Mouse (Mus musculus): ENCODE measurements around the gene Msmp. TPM values are rescaled to one million over a fixed set of nuclear protein-coding genes. Genes with fewer than 3 reads are reported as not detected.
"Not testable (repeated sequence)": the region's sequence is repeated elsewhere in the genome, so short reads cannot be mapped to it uniquely, and the experiment has no call there.

Msmp gene
- total RNA-seq, 1 experiment from 2014 or later: 5.7 TPM

DNA sequence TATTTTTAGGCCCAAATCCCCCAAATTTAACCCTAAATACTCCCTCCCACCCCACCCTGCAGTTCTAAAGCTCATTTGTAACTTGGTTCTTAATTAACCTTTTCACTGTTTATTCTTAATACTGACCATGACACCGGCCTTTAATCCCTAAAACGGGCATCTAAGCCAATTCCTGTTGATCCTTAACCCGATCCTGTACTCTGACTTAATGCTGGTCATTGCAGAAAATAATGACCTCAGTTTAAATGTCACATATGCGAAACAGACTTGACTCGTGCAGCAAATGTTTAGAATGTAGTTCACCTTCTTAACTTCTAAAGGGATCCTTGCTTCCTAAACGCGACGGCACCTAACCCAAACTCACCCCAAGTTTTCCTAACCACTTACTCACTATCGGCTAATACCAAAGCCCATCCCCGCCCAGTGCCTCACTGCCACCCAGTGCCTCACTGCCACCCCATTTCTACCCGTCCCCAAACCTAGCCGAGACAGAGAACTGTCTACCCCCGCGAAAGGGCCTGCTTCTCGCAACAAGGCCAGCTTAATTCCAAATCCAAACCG, 22.8 kb downstream of the Msmp start:
- DNase-seq: no peak

DNA sequence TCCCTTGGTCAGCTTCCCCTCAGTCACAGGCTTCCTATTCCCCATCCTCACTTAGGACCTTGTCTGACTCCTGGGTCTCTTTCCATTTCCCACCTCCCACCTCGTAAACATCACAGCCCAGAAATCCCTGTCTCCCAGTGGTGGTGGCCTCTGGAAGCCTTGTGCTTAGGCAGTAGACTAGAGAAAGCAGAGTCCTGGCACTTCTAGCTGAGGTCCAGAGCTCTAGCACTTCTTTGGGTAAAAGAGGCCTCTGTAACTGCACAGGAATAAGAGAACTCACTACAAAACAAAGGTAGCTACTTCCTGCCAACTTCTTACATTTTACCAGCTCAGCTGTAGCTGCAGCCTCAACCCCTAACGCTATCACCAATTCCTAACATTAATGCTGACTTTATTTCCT, 23.3 kb downstream of the Msmp start:
- DNase-seq: no peak

DNA sequence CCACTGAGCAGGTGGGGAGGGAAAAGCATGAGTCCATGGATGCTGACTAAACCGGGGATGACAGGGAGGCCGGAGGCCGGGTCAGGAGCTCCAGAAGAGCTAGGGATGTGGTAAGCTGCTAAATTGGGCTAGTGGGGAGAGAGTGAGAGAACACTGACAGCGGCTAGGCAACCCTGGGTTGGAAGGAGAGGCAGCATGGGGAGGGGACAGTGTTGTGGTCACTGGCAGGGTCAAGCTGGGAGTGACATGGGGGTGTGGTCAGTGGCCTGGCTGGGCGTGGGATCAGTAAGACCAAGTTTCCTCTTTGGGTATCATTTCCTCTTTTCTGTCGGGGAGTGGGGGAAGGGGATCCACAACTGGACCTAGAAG, 24.1 kb downstream of the Msmp start:
- DNase-seq: peak; percentile 40

DNA sequence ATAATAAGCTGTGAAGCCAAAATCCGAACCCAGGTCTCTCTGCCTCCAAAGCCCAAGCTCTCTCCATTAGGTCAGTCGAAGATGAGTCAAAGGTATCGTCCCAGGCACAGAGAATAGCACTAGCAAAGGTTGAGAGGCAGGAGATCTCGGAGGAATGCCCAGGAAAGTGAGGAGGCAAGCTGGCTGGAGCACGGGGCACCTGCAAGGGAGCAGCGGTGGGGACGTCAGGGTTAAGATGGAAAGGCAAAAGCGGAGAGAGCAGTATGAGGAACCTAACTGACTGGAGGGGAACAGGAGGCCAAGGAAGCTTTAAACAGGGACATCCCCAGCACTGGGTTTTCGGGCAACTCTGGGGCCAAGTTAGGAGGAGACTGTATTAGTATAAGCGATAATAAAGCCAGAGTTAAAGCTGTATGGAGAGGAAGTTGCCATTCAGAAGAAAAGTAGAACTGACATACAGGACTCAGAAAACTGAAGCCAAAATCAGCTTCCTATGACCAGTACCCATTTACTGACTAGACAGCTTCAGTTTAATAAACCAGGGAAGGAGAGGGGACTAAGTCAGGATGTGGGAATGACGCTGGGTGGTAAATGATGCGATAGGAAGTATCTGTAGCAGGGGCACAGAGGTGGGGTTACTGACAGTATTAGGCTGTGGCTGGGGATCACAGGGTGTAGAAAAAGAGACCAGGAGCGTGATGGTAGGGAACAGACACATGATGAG, 24.6 kb downstream of the Msmp start:
- no peak for DNase-seq

DNA sequence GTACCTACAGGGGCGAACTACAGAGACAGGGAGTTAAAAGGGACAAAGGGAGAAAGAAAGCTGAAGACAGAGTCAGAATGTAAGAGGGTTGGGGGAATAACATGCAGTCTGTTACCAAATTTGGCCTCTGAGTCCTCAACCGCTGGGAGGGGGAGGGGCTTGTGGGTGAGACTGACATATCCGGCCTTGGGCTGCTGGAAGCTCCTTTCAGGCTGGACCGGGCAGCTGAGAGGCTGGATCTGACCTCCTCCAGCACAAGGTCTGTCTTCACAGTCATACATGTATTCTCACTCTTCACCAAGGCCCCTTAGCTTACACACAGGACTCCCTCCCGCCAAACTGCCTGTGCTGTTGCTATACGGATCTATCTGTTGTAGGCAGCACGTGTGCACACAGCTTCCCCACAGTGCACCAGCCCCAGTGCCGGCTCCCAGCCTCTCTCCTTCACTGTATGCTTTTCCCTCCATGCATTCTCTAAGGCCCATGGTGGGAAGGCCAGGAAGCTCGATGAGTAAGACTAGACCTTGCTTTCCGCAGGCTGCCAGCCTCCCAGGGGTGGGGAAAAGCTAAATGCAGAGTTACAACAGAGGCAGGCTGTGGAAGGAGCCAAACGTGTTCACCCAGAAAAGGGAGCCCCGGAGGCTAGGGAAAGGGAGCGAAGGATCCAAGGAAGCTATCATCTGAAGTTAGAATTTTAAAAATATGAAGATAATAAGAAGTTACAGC, 25.5 kb downstream of the Msmp start:
- peak; percentile 81 for DNase-seq

DNA sequence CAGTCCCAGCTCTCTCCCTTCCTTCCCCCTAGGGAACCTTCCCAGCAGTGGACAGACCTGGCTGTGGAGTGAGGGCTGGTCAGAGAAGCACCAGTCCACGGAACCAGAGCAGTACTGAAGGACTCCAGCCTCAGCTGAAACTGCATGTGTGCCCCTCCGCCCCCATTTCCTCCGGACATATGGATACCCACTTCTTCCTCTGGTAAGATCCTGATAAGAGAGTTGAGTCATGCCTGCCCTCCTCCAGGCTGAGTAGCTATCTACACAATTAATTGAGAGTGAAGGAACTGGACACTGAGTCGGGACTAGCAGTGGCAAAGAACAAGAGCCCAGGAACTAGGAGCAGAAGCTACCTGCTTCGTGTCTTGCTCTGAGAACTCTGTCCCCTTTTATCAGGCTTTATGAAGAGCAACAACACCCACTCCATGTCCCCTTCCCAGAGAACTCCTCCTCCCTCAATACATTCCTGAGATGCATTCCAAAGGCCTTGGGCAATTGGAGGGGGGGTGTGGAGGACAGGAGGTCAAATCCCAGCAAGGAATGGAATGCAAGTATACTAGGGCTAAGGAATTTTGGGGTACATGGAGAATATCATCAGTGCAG, 26.2 kb downstream of the Msmp start:
- DNase-seq: no peak

DNA sequence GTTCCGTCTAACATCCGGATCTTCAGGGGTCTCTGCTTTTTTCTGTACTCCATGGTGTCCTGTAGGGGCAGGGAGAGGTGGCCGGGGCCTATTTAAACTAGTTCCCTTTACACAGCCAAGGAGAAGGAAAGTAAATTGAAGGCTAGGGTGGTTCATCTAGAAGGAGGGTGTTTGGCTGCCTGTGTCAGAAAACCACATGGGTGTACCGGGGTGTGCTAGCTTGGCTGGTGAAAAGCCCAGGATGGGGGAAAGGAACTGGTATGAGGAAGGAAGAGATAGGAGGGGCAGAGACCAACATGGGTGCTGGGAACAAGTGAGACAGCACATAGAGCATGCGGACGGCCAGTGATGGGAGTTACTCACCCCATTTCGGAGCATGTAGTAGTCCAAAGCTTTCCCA, 28.4 kb downstream of the Msmp start:
- no peak for DNase-seq

DNA sequence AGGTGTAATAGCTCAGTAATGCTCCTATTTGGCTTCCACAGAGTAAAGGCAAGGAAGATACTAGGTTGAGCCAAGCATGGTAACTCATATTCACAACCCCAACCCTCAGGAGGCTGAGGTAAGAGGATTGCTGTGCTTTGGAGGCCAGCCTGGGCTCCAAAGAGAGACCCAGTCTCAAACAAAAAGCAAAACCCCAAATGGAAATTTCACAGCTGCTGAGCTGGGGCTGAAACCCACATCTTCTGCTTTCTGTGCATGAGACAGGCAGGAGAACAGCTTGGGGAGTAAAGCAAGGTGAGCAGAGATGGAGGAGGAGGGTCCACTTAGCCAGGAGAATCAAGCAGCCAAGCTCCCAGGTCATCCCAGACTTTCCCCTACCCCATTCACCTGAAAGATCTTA, 30.4 kb downstream of the Msmp start:
- DNase-seq: no peak

DNA sequence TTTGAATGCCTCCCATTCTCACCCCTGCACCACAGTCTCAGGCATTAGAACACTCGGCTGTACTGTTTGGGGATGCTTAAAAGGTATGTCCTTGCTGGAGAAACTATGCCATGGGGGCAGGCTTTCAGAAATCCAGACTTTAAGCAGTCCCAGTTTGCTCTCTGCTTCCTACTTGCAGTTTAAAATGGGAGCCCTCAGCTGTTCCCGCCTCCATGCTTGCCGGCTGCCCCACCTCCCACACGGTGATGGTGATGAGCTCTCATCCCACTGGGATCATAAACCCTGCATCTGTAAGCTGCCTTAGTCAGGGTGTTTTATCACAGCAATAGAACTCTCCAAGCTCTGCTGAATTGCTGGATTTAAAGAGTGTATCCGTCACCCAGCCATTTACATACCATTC, 31.9 kb downstream of the Msmp start:
- DNase-seq: no peak

DNA sequence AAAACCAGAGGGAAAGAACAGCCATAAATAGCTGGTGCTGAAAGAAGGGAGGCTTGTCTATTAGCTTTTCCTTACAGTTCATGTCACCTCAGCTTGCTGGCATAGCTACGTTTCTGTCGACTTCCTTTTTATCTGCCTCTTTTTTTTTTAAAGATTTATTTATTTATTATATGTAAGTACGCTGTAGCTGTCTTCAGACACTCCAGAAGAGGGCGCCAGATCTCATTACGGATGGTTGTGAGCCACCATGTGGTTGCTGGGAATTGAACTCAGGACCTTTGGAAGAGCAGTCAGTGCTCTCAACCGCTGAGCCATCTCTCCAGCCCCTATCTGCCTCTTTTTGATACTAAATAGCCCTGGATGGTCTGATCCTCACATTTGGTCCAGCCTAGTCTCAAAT, 32.4 kb downstream of the Msmp start:
- DNase-seq: not testable (repeated sequence)

DNA sequence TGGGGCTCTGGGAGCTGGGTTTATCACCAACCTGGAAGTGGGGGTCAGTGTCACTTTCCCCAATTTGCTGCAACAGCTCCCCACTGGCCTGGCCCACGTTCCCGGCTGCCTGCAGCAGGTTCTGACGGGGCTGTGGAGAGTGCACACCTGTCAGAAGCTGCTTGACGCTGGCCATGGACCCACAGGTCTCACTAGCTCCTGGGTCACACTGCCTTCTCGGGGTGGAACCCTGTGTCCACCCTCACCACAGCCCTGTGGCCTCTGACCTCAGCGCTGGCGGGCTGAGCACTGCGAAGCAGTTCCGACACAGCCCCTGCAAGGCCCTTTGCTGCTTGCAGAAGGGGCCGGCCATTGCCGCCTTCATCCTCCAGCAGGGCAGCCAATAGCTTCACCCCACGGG, 35.2 kb downstream of the Msmp start:
- DNase-seq: no peak

DNA sequence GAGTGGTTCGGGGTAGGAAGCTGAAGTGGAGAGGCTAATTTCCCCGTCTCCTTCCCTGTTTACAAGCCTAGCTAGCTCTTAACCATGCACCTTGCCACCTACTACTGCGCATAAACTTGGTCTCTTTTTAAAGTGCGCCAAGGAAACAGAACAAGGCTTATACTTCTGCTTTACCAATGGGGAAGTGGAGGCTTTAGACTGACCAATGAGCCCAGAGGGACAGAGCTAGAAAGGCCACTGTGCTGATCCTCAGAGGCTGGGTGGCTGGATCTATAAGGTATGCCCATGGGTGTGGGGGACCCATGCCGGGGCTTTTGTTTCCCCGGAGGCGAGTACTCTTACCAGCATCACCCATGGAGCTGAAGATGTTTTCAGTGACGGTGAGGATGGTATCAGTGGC, 37.1 kb downstream of the Msmp start:
- no peak for DNase-seq

DNA sequence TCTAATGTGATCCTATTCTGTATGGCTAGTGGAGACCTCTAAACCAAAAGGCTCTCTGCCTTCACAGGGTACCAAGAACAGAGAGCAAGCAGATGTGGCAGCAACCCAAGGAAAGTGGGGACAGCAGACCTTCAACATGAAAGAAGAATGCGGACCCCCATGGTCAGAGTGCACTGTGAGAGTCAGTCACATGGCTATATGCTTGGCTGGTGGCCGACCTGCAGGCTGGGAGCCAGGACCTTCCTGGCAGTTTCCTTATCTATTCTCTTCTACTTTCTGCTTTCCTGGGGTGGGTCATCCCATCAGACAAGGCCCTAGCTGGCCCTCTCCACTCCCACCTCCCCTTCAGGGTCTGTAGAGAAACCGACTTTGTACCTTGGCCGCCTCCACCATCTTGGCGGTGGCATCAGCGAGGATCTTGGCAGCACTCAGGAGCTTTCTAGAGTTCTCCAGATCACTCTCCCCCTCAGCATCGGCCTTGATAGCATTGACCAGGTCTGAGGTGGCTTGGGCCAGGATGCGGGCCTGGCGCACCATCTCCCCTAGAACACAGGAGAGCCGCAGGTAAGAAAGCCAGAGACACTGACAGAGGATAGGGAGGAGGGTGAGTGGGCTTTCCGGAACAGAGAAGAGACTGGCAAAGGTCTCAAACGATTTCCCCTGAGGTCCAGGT, 37.8 kb downstream of the Msmp start:
- peak; percentile 69 for DNase-seq

DNA sequence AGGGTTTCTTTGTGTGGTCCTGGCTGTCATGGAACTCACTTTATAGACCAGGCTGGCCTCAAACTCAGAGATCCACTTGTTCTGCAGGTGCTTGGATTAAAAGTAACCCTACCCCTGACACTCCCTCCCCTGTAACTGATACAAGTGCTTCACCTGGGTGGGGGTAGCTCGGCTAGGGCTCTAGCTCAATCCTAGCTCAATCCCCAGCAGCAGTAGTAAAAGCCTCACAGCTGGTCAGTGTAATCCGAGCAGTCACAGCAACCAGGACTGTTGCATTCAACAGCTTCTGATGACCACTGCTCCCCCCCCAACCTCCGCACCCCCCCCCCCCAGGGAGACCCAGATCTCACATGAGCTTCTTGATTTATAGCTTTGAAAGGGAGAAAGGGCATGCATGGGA, 42.2 kb downstream of the Msmp start:
- no peak for DNase-seq

DNA sequence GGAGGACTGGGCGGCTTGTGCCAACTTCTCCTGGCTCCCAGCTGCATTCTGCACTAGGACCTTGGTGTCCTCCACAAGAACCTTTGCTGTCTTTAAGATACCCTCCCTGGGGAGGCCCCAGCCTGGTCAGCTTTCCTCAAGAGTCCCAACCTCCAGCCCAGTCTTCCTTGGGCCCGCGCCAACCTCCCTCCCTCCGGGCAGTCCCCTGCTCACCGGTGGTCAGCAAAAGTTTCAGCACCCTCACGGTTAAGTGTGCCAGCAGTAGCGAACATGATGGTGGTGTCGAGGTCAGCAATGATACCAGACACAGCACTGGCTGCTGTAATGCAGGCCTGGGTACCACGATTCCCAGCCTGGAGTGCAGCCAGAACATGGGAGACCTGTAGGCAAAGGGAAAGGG, 48.3 kb downstream of the Msmp start:
- DNase-seq: peak; percentile 19

DNA sequence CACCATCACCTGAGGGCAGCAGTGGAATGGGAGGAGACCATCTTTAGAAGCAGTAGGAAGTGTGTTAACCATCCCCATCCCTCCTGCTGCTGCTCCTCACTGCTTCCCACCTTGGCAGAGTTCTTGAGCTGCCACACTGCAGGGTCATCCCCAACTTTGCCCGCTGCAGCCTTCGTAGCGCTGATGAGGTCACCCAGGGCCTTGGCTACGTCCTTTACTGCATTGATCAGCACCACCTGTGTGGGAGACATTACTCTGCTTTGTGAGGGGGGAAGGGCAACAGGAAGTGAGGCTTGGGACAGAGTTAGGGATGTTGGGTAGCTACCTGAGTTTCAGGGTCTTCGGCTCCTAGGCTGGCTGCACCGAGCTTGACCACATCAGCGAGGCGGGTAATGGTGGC, 48.7 kb downstream of the Msmp start:
- DNase-seq: no peak

DNA sequence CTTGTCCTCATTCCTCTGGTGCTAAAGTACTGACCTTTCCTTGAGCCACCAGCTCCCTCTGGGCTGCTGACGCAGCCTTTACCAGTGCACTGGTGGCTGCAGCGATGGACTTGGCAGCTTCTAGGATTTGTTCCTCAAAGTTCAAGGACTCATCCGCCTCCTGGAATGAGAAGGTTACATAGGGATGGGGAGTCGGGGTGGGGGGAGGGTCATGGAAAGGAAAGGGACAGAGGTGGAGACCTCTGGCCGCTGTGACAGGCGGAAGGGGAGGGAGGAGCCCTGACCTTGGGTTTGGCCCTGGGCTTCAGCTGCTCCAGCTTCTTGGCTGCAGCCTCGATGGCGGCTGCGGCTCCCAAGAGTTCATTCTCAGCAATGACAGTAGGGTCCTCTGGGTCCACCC, 51.0 kb downstream of the Msmp start:
- DNase-seq: peak; percentile 74

Small RNA genes lying within 50 kb of the gene (microRNA-seq; reads per million reads assigned to microRNA genes)
- 0.36 to 1.0 reads per million in 2 experiments for gene Gm25262

Other genes with a start within 250 kb of the Msmp start
- 38.6 and 62.1 TPM in 2 replicates for gene Rusc2, start 202.5 kb downstream of the Msmp start, total RNA-seq (2021)
- not detected in 2 replicates for gene Fam166b, start 155.4 kb downstream of the Msmp start, total RNA-seq (2021)
- 51.3 and 53.2 TPM in 2 replicates for gene Tesk1, start 142.6 kb downstream of the Msmp start, total RNA-seq (2021)
- 2.9 TPM in 1 of 2 replicates, not detected in the other for gene Cd72, start 129.9 kb downstream of the Msmp start, total RNA-seq (2021)
- 0.24 TPM in 1 of 2 replicates, not detected in the other for gene Sit1, start 100.8 kb downstream of the Msmp start, total RNA-seq (2021)
- gene Ccdc107, start 91.6 kb downstream of the Msmp start, total RNA-seq (2021): 54.6 and 58.2 TPM in 2 replicates
- 4.6 and 7.4 TPM in 2 replicates for gene Arhgef39, start 84.8 kb downstream of the Msmp start, total RNA-seq (2021)
- gene Car9, start 77.5 kb downstream of the Msmp start, total RNA-seq (2021): 0.61 TPM in 1 of 2 replicates, not detected in the other
- gene Tpm2, start 60.7 kb downstream of the Msmp start, total RNA-seq (2021): 98.8 and 110 TPM in 2 replicates
- 111 and 172 TPM in 2 replicates for gene Creb3, start 22.2 kb downstream of the Msmp start, total RNA-seq (2021)
- 229 and 303 TPM in 2 replicates for gene Tln1, start 21.8 kb downstream of the Msmp start, total RNA-seq (2021)
- 50.5 and 58.9 TPM in 2 replicates for gene Rgp1, start 5.8 kb downstream of the Msmp start, total RNA-seq (2021)
- 11.9 and 15.4 TPM in 2 replicates for gene Gba2, start 5.6 kb downstream of the Msmp start, total RNA-seq (2021)
- gene Npr2, start 47.4 kb upstream of the Msmp start, total RNA-seq (2021): 26.9 and 37.9 TPM in 2 replicates
- gene Spag8, start 69.1 kb upstream of the Msmp start, total RNA-seq (2021): 0.55 TPM in 1 of 2 replicates, not detected in the other
- gene Hint2, start 72.0 kb upstream of the Msmp start, total RNA-seq (2021): 63.7 and 75.0 TPM in 2 replicates
- 4.3 and 7.4 TPM in 2 replicates for gene Tmem8b, start 84.5 kb upstream of the Msmp start, total RNA-seq (2021)
- 0.21 TPM in 1 of 2 replicates, not detected in the other for gene Fam221b, start 84.7 kb upstream of the Msmp start, total RNA-seq (2021)
- gene Olfr70, start 116.3 kb upstream of the Msmp start, total RNA-seq (2021): not detected in 2 replicates
- not detected in 2 replicates for gene Olfr71, start 125.8 kb upstream of the Msmp start, total RNA-seq (2021)
- 1.5 and 1.9 TPM in 2 replicates for gene Hrct1, start 142.7 kb upstream of the Msmp start, total RNA-seq (2021)
- gene Spaar, start 145.5 kb upstream of the Msmp start, total RNA-seq (2021): 2.1 and 2.7 TPM in 2 replicates
- gene Olfr159, start 186.5 kb upstream of the Msmp start, total RNA-seq (2021): not detected in 2 replicates
- not detected in 2 replicates for gene Olfr156, start 239.4 kb upstream of the Msmp start, total RNA-seq (2021)